Mouse (Mus musculus): ENCODE measurements at regions not wholly inside any gene's neighbourhood (a gene's known extent, or its start where the extent isn't known, plus 50 kb on each side); places are given as distances from the start of the nearest gene placed in this dataset.

DNA sequence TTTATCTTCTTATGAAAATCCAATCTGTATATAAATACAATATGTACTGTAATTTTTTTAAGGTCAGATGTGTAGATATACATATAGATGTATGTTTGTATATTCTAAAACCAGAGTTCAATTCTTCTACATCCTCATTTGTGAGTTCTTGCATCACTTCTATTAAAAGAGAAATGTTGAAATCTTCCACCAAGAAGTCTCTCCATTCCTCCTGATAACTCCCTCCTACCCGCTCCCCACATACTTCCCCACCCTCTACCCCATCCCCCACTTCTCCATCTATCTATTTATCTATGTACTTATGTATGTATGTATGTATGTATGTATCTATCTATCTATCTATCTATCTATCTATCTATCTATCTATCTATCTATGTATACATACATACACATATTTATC lies 285.3 kb downstream of the Lmo4 start:
- DNase-seq (ENCODE audit: extremely low read depth, low read depth, low spot score), result no peak
- Histone ChIP-seq H3K27ac (replicated peaks; ENCODE audit: insufficient read depth, low read depth, low read length) (no peak overlapping the region), H3K4me3 (ENCODE audit: insufficient read depth, low read depth, low read length) (no peak overlapping the region), H3K36me3 (ENCODE audit: control insufficient read depth, insufficient read depth, low read length) (no peaks in the 10 kb centered on the region), H3K9ac (ENCODE audit: low read depth, low read length) (no peak overlapping the region), H3K27me3 (ENCODE audit: control insufficient read depth, insufficient read depth, low read length) (no peaks in the 10 kb centered on the region), H3K4me1 (ENCODE audit: control insufficient read depth, insufficient read depth, low read length) (no peaks in the 10 kb centered on the region), H3K79me2 (ENCODE audit: control insufficient read depth, insufficient read depth, low read length) (no peaks in the 10 kb centered on the region)
- WGBS, result 82% methylated on average over 1 of the region's 1 CpGs
- TF ChIP-seq CTCF (IDR thresholded peaks at IDR 0.05; ENCODE audit: low read depth, low read length) (no peak), POLR2A (IDR thresholded peaks at IDR 0.05; ENCODE audit: extremely low read depth, insufficient read depth, low read length) (no peak)

GRCm38 (mm10) chr3:143914341-143915217 lies 290.4 kb downstream of the Lmo4 start:
- no peak for DNase-seq (ENCODE audit: extremely low read depth, low read depth, low spot score)
- WGBS, result 53% methylated on average over 6 of the region's 6 CpGs

GRCm38 (mm10) chr3:143913044-143913574 lies 291.9 kb downstream of the Lmo4 start:
- no peaks in the 10 kb centered on the region for H3K36me3 ChIP-seq (ENCODE audit: control insufficient read depth, insufficient read depth, low read length)
- no peaks in the 10 kb centered on the region for H3K27me3 ChIP-seq (ENCODE audit: control insufficient read depth, insufficient read depth, low read length)
- no peak overlapping the region for H3K27ac ChIP-seq (replicated peaks; ENCODE audit: insufficient read depth, low read depth, low read length)
- DNase-seq (ENCODE audit: extremely low read depth, low read depth, low spot score), result no peak
- no peaks in the 10 kb centered on the region for H3K79me2 ChIP-seq (ENCODE audit: control insufficient read depth, insufficient read depth, low read length)
- H3K4me3 ChIP-seq (ENCODE audit: insufficient read depth, low read depth, low read length), result no peak overlapping the region
- no peak for TF ChIP-seq CTCF (IDR thresholded peaks at IDR 0.05; ENCODE audit: low read depth, low read length)
- TF ChIP-seq POLR2A (IDR thresholded peaks at IDR 0.05; ENCODE audit: extremely low read depth, insufficient read depth, low read length), result no peak
- H3K4me1 ChIP-seq (ENCODE audit: control insufficient read depth, insufficient read depth, low read length), result no peaks in the 10 kb centered on the region
- 62% methylated on average over 3 of the region's 3 CpGs for WGBS
- no peak overlapping the region for H3K9ac ChIP-seq (ENCODE audit: low read depth, low read length)

More at GRCm38 (mm10) chr3:143914341-143915217, 290.4 kb downstream of the Lmo4 start:
- no peaks in the 10 kb centered on the region for H3K79me2 ChIP-seq (ENCODE audit: control insufficient read depth, insufficient read depth, low read length)
- H3K4me1 ChIP-seq (ENCODE audit: control insufficient read depth, insufficient read depth, low read length), result no peaks in the 10 kb centered on the region
- H3K9ac ChIP-seq (ENCODE audit: low read depth, low read length), result no peak overlapping the region
- TF ChIP-seq CTCF (IDR thresholded peaks at IDR 0.05; ENCODE audit: low read depth, low read length) (no peak), POLR2A (IDR thresholded peaks at IDR 0.05; ENCODE audit: extremely low read depth, insufficient read depth, low read length) (no peak)
- no peak overlapping the region for H3K4me3 ChIP-seq (ENCODE audit: insufficient read depth, low read depth, low read length)
- H3K27me3 ChIP-seq (ENCODE audit: control insufficient read depth, insufficient read depth, low read length), result no peaks in the 10 kb centered on the region
- H3K36me3 ChIP-seq (ENCODE audit: control insufficient read depth, insufficient read depth, low read length), result no peaks in the 10 kb centered on the region
- H3K27ac ChIP-seq (replicated peaks; ENCODE audit: insufficient read depth, low read depth, low read length), result no peak overlapping the region

DNA sequence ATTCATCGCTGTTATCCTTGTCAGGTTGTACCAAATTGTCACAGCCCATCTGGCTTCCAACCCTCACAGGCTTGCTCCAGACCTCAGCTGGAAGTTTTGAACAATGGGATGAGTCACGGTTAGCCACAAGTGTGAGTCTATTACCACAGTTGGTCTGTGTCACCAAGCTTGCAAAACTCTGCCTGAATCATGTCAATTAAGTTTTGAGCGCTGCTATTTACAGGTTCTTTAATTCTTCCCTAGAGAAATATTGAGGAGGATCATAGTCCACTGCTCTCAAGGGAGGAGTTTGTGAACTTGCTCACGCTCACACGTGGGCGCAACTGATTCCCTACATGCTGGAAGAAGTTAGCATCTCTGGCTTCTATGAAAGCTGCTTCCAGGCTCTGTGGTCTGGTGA lies 292.6 kb downstream of the Lmo4 start:
- no peak overlapping the region for H3K4me3 ChIP-seq (ENCODE audit: insufficient read depth, low read depth, low read length)
- WGBS, result 81% methylated on average over 6 of the region's 6 CpGs
- TF ChIP-seq POLR2A (IDR thresholded peaks at IDR 0.05; ENCODE audit: extremely low read depth, insufficient read depth, low read length) (no peak), CTCF (IDR thresholded peaks at IDR 0.05; ENCODE audit: low read depth, low read length) (no peak)

GRCm38 (mm10) chr3:143909341-143909740 lies 295.7 kb downstream of the Lmo4 start:
- Histone ChIP-seq H3K27me3 (ENCODE audit: control insufficient read depth, insufficient read depth, low read length) (no peaks in the 10 kb centered on the region), H3K36me3 (ENCODE audit: control insufficient read depth, insufficient read depth, low read length) (no peaks in the 10 kb centered on the region), H3K4me3 (ENCODE audit: insufficient read depth, low read depth, low read length) (no peak overlapping the region), H3K27ac (replicated peaks; ENCODE audit: insufficient read depth, low read depth, low read length) (no peak overlapping the region), H3K9ac (ENCODE audit: low read depth, low read length) (no peak overlapping the region), H3K4me1 (ENCODE audit: control insufficient read depth, insufficient read depth, low read length) (no peaks in the 10 kb centered on the region), H3K79me2 (ENCODE audit: control insufficient read depth, insufficient read depth, low read length) (no peaks in the 10 kb centered on the region)
- no peak for TF ChIP-seq CTCF (IDR thresholded peaks at IDR 0.05; ENCODE audit: low read depth, low read length)
- WGBS, result 80% methylated on average over 6 of the region's 6 CpGs
- no peak for DNase-seq (ENCODE audit: extremely low read depth, low read depth, low spot score)

More for the DNA sequence above, 292.6 kb downstream of the Lmo4 start:
- no peak overlapping the region for H3K27ac ChIP-seq (replicated peaks; ENCODE audit: insufficient read depth, low read depth, low read length)
- no peaks in the 10 kb centered on the region for H3K27me3 ChIP-seq (ENCODE audit: control insufficient read depth, insufficient read depth, low read length)
- H3K79me2 ChIP-seq (ENCODE audit: control insufficient read depth, insufficient read depth, low read length), result no peaks in the 10 kb centered on the region
- DNase-seq (ENCODE audit: extremely low read depth, low read depth, low spot score), result no peak
- no peak overlapping the region for H3K9ac ChIP-seq (ENCODE audit: low read depth, low read length)
- no peaks in the 10 kb centered on the region for H3K4me1 ChIP-seq (ENCODE audit: control insufficient read depth, insufficient read depth, low read length)
- H3K36me3 ChIP-seq (ENCODE audit: control insufficient read depth, insufficient read depth, low read length), result no peaks in the 10 kb centered on the region

DNA sequence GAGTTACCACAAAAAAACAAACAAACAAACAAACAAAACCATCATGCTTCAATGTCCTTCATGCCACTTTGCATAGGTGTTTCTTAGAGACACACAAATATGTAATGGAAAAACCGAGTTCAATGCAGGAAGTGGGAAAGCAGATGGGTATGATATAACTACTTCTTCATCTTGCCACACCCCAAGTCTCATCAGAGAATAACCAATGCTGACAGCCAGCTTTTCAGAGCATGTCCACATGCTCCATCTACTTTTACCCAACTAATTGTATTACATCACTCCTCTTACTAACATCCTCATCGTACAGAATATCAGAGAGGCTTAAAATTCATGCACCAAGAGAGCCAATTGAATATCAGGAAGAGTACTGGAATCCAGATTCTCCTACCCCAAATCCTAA lies 301.6 kb downstream of the Lmo4 start:
- WGBS, result 73% methylated on average over 2 of the region's 2 CpGs
- Histone ChIP-seq H3K4me3 (ENCODE audit: insufficient read depth, low read depth, low read length) (no peak overlapping the region), H3K27ac (replicated peaks; ENCODE audit: insufficient read depth, low read depth, low read length) (no peak overlapping the region), H3K27me3 (ENCODE audit: control insufficient read depth, insufficient read depth, low read length) (no peaks in the 10 kb centered on the region), H3K79me2 (ENCODE audit: control insufficient read depth, insufficient read depth, low read length) (no peaks in the 10 kb centered on the region), H3K4me1 (ENCODE audit: control insufficient read depth, insufficient read depth, low read length) (no peaks in the 10 kb centered on the region), H3K9ac (ENCODE audit: low read depth, low read length) (no peak overlapping the region), H3K36me3 (ENCODE audit: control insufficient read depth, insufficient read depth, low read length) (no peaks in the 10 kb centered on the region)
- TF ChIP-seq CTCF (IDR thresholded peaks at IDR 0.05; ENCODE audit: low read depth, low read length) (no peak), POLR2A (IDR thresholded peaks at IDR 0.05; ENCODE audit: extremely low read depth, insufficient read depth, low read length) (no peak)
- DNase-seq (ENCODE audit: extremely low read depth, low read depth, low spot score), result no peak

All from liver, adult 2 months (tissue).